Mouse (Mus musculus): Measurements from ENCODE around the gene Nfil3.

DNA sequence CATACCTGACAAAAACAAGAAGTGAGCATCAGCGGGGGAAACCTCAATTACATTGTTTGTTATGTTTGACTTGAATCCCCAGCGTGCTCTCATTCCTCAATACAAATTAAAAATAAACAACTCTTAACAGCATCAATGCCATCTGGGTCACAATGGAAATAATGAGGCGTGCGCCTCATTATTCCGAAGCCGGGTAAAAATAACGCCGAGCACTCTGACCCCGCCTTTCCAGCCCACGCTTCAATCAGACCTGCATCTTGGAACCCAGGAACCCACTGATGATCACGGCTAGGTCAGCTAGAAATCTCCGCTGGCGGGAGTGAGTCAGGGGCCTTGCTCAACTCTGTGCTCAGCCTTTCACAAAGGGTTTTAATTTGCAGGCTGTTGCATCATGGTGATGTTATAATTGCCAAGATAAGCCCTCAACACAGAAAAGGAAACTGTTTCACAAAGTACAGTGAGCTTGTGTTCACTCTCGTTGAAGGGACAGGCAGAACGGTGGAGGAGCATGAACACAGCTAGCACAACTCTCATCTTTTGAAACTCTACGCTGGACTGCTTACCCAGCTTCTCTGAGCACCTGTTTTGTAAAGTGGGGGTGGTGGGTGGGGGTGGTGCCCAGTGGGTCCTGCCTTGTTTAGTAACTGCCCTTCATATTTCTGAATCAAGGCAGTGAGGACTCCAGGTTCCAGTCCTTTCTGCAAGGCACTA lies 4.2 kb downstream of the Nfil3 start:
- TF ChIP-seq CTCF (conservative IDR thresholded peaks at IDR 0.05 in 1 of 2, IDR thresholded peaks at IDR 0.05 in 1 of 2; ENCODE audit: low read depth in 2 of 2, low read length in 2 of 2) = no peak
- TF ChIP-seq USF1 (IDR thresholded peaks at IDR 0.05; ENCODE audit: low read depth, low read length) = no peak
- no peak for TF ChIP-seq ZNF384 (IDR thresholded peaks at IDR 0.05; ENCODE audit: low read depth, low read length)
- no peak for TF ChIP-seq MEF2A (IDR thresholded peaks at IDR 0.05; ENCODE audit: borderline replicate concordance, low read depth, low read length)
- TF ChIP-seq PAX5 (IDR thresholded peaks at IDR 0.05; ENCODE audit: low read length) = no peak
- no peak; the same call in 1 of the 2 replicates for TF ChIP-seq CHD1 (IDR thresholded peaks at IDR 0.05; ENCODE audit: low read depth, low read length)
- no peak for TF ChIP-seq ZC3H11A (IDR thresholded peaks at IDR 0.05; ENCODE audit: low read depth, low read length)
- no peak for TF ChIP-seq POLR2A (IDR thresholded peaks at IDR 0.05; ENCODE audit: low read depth, low read length)
- TF ChIP-seq EP300 (IDR thresholded peaks at IDR 0.05; ENCODE audit: low read length) = no peak; the same call in 1 of the 2 replicates
- TF ChIP-seq TCF12 (IDR thresholded peaks at IDR 0.05; ENCODE audit: low read depth, low read length) = no peak
- no peak for TF ChIP-seq ZKSCAN1 (IDR thresholded peaks at IDR 0.05; ENCODE audit: borderline replicate concordance, low read depth, low read length)
- no peak for TF ChIP-seq JUN (IDR thresholded peaks at IDR 0.05; ENCODE audit: insufficient read depth, low read depth, low read length)
- no peak for TF ChIP-seq MXI1 (IDR thresholded peaks at IDR 0.05; ENCODE audit: low read depth, low read length)
- no peak for TF ChIP-seq E2F4 (IDR thresholded peaks at IDR 0.05; ENCODE audit: insufficient replicate concordance, low read depth, low read length)
